Mouse (Mus musculus) liver, embryonic 13.5 days (tissue): ENCODE data around the gene Fbxo34. TPM values are rescaled to one million over a fixed set of nuclear protein-coding genes. Genes with fewer than 3 reads are reported as not detected.
"Not testable (repeated sequence)": the region's sequence is repeated elsewhere in the genome, so short reads cannot be mapped to it uniquely, and the experiment has no call there.

Source experiments
- ATAC-seq: fragments of 200-750 bp; cut with Nextera tagmentation; 2 replicates; pipeline ENCODE4 v1.8.0; 2017; ENCODE audit warnings: low read depth, mild to moderate bottlenecking, moderate number of reproducible peaks, moderate library complexity
- DNase-seq: peaks from one replicate; pipeline ENCODE4 v3.0.0; 2022
- H3K27ac ChIP-seq: fragments of 300-500 bp; sonication (generic); 2 replicates; pipeline ENCODE4 v1.5.1; 2015; ENCODE audit warnings: moderate library complexity, mild to moderate bottlenecking, inconsistent platforms
- H3K27me3 ChIP-seq: fragments of 300-500 bp; sonication (generic); 2 replicates; pipeline ENCODE4 v1.6.1; 2015; ENCODE audit warnings: mild to moderate bottlenecking, inconsistent platforms
- H3K36me3 ChIP-seq: fragments of 300-500 bp; sonication (generic); 2 replicates; pipeline ENCODE4 v1.6.1; 2015; ENCODE audit warnings: mild to moderate bottlenecking, inconsistent platforms
- H3K4me1 ChIP-seq: fragments of 300-500 bp; sonication (generic); replicated peaks from 2 replicates; pipeline ENCODE4 v1.6.1; 2015; ENCODE audit warnings: inconsistent platforms
- H3K4me2 ChIP-seq: fragments of 300-500 bp; sonication (generic); 2 replicates; pipeline ENCODE4 v1.6.1; 2015; ENCODE audit warnings: inconsistent platforms, mild to moderate bottlenecking, moderate library complexity
- H3K4me3 ChIP-seq: fragments of 300-500 bp; sonication (generic); replicated peaks from 2 replicates; pipeline ENCODE4 v1.5.1; 2015; ENCODE audit warnings: mild to moderate bottlenecking, inconsistent platforms
- H3K9ac ChIP-seq: fragments of 300-500 bp; sonication (generic); 2 replicates; pipeline ENCODE4 v1.6.1; 2015; ENCODE audit warnings: mild to moderate bottlenecking, inconsistent platforms
- H3K9me3 ChIP-seq: fragments of 300-500 bp; sonication (generic); replicated peaks from 2 replicates; pipeline ENCODE4 v1.6.1; 2016; ENCODE audit warnings: inconsistent platforms
- WGBS: fragments of 180-500 bp; shearing (Covaris S2); methylation state at CpG from one replicate; pipeline ENCODE4 v1.1.7; 2015; ENCODE audit not compliant: insufficient replicate concordance; 5-methylcytosine and 5-hydroxymethylcytosine counted together
- polyA plus RNA-seq: library from polyadenylated mRNA; unstranded; fragments of >200 nt; fragmentation: Nextera tagmentation; extraction: Ambion mirVana; gene quantifications from 2 replicates; pipeline ENCODE4 v1.2.1, GENCODE M21; 2015

Fbxo34 gene
- polyA plus RNA-seq, 1 experiment from 2014 or later, result 36.3 TPM

- Histone ChIP-seq H3K27me3 (no peaks in the 10 kb centered on the region), H3K4me2 (no peak overlapping the region), H3K27ac (no peak overlapping the region), H3K9me3 (no peaks in the 10 kb centered on the region), H3K36me3 (0 out of 2 replicates have a peak, but pooled peaks cover 9% of the 10 kb centered on the region), H3K4me1 (peaks cover 17% of the 10 kb centered on the region), H3K4me3 (no peak overlapping the region), H3K9ac (no peak overlapping the region)
- WGBS, result 62% methylated on average over 4 of the region's 4 CpGs
- no peak for ATAC-seq
- no peak for DNase-seq
Measured at GRCm38 (mm10) chr14:47563106-47563505, 112.9 kb downstream of the Fbxo34 start.

DNA sequence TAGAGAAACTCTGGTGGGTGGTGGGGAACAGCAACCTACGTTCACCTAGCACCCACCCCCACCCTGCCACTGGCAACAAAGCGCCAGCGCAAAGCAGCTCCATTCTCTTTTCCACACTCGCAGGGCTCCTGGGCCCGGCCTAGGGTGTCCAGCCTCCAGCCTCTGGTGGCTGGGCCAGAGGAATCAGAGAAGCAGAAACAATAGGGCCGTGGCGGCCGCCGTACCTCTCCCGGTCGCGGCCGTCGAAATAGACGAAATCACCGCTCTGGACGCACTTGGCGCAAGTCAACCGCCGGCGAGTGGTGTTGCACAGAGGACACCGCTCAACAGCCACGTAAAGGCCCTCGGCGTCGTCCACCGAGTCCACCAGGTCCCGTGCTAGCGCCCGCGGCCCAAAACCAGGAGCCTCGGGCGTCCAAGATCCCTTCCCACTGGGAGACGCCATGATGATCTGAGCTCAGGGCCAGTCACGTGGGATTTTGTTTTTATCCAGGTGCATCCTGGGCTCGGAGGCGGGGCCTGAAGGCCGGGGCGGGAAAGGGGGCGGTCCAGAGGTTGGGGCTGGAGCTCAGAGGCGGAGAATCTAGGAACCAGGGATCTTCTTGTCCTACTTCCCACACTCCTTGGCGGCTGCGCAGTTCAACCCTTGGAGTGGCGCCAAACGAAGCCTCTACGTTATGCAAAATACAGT is 117.9 kb downstream of the Fbxo34 start:
- Histone ChIP-seq H3K4me2 (peak overlapping the region; percentile 92), H3K9ac (peak overlapping the region; percentile 85), H3K27ac (peak overlapping the region; percentile 48), H3K4me1 (peaks cover 22% of the 10 kb centered on the region), H3K9me3 (no peaks in the 10 kb centered on the region), H3K4me3 (peak overlapping the region; percentile 93), H3K27me3 (no peaks in the 10 kb centered on the region), H3K36me3 (0 out of 2 replicates have a peak, but pooled peaks cover 3% of the 10 kb centered on the region)
- DNase-seq (peak; percentile 95), ATAC-seq (peak; percentile 97)
- WGBS, result under 1% methylated on average over 46 of the region's 46 CpGs

GRCm38 (mm10) chr14:47570549-47570948 is 120.3 kb downstream of the Fbxo34 start, which contains the start of gene Atg14:
TSS of gene Atg14 (minus strand) at chr14:47570649.
- WGBS, result 76% methylated on average over 11 of the region's 11 CpGs
- not testable (repeated sequence) for H3K9ac ChIP-seq, H3K27ac ChIP-seq, H3K27me3 ChIP-seq, H3K36me3 ChIP-seq, H3K4me3 ChIP-seq, H3K4me2 ChIP-seq, ATAC-seq, H3K9me3 ChIP-seq, DNase-seq
- peaks cover 20% of the 10 kb centered on the region for H3K4me1 ChIP-seq

GRCm38 (mm10) chr14:47572707-47573106 is 122.5 kb downstream of the Fbxo34 start:
- H3K4me2 ChIP-seq, result no peak overlapping the region
- WGBS, result 61% methylated on average over 4 of the region's 4 CpGs
- H3K9me3 ChIP-seq, result no peaks in the 10 kb centered on the region
- H3K4me3 ChIP-seq, result no peak overlapping the region
- no peaks in the 10 kb centered on the region for H3K27me3 ChIP-seq
- DNase-seq (no peak), ATAC-seq (no peak)
- peaks cover 12% of the 10 kb centered on the region for H3K4me1 ChIP-seq
- H3K36me3 ChIP-seq, result no peaks in the 10 kb centered on the region
- no peak overlapping the region for H3K27ac ChIP-seq
- no peak overlapping the region for H3K9ac ChIP-seq

- H3K27ac ChIP-seq, result no peak overlapping the region
- ATAC-seq (no peak), DNase-seq (no peak)
- H3K9me3 ChIP-seq, result no peaks in the 10 kb centered on the region
- H3K27me3 ChIP-seq, result no peaks in the 10 kb centered on the region
- no peaks in the 10 kb centered on the region for H3K4me1 ChIP-seq
- no peak overlapping the region for H3K4me2 ChIP-seq
- H3K4me3 ChIP-seq, result no peak overlapping the region
- H3K36me3 ChIP-seq, result no peaks in the 10 kb centered on the region
- no peak overlapping the region for H3K9ac ChIP-seq
- 66% methylated on average over 11 of the region's 11 CpGs for WGBS
Measured at GRCm38 (mm10) chr14:47574721-47575120, 124.5 kb downstream of the Fbxo34 start.

DNA sequence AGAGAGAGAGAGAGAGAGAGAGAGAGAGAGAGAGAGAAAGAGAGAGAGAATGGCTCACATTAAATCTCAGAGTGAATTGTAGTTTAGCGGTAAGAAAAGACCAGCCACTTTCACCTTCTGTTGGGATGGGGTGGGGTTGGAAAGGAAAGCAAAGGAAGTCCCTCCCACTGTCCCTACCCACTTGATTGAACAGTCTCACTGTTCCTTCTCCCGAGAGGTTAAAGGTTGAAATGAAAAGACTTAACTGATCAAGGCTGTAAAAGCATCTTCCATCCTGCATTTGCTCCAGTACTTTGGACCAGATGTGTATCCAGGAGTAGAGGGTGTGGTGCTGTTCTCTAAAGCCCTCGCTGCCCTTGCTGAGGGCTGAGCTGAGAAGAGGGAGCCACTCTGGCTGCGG is 126.5 kb downstream of the Fbxo34 start:
- Histone ChIP-seq H3K4me1 (peaks cover 11% of the 10 kb centered on the region), H3K4me2 (no peak overlapping the region), H3K27me3 (no peaks in the 10 kb centered on the region), H3K4me3 (no peak overlapping the region), H3K27ac (no peak overlapping the region), H3K36me3 (no peaks in the 10 kb centered on the region), H3K9ac (no peak overlapping the region), H3K9me3 (no peaks in the 10 kb centered on the region)
- 53% methylated on average over 4 of the region's 4 CpGs for WGBS
- DNase-seq (no peak), ATAC-seq (no peak)

- Histone ChIP-seq H3K9ac (no peak overlapping the region), H3K9me3 (no peaks in the 10 kb centered on the region)
Measured at GRCm38 (mm10) chr14:47578086-47578485, 127.9 kb downstream of the Fbxo34 start.

DNA sequence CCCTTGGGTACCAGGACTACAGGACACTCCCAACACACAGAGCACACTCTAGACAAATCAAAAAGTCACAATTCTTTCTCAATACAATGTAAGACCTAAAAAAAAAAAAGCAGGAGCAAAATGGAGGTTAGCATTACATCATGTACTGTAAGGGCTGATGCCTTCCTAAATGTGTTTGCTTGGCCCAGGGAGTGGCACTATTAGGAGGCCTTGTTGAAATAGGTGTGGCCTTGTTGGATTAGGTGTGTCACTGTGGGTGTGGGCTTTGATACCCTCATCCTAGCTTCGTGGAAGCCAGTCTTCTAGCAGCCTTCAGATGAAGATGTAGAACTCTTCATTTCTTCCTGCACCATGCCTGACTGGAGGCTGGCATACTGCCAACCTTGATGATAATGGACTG is 131.1 kb downstream of the Fbxo34 start:
- no peak overlapping the region for H3K9ac ChIP-seq
- H3K4me2 ChIP-seq, result no peak overlapping the region
- no peaks in the 10 kb centered on the region for H3K9me3 ChIP-seq
- no peak overlapping the region for H3K4me3 ChIP-seq
- ATAC-seq, result peak; percentile 54; the same call in 1 of the 2 replicates
- H3K27ac ChIP-seq, result no peak overlapping the region
- WGBS, result 22% methylated on average over 1 of the region's 1 CpGs
- H3K27me3 ChIP-seq, result no peaks in the 10 kb centered on the region
- peak; percentile 26 for DNase-seq
- H3K36me3 ChIP-seq, result no peaks in the 10 kb centered on the region
- H3K4me1 ChIP-seq, result peaks cover 11% of the 10 kb centered on the region

More at GRCm38 (mm10) chr14:47578086-47578485, 127.9 kb downstream of the Fbxo34 start:
- Histone ChIP-seq H3K27ac (no peak overlapping the region), H3K4me1 (peaks cover 11% of the 10 kb centered on the region), H3K4me2 (no peak overlapping the region), H3K27me3 (no peaks in the 10 kb centered on the region), H3K36me3 (no peaks in the 10 kb centered on the region), H3K4me3 (no peak overlapping the region)
- WGBS, result 83% methylated on average over 2 of the region's 2 CpGs
- DNase-seq (no peak), ATAC-seq (no peak)

Other genes starting within 250 kb of the Fbxo34 start
- gene Wdhd1, start 173.6 kb upstream of the Fbxo34 start, polyA plus RNA-seq, result 38.9 and 45.9 TPM in 2 replicates
- gene Socs4, start 173.5 kb upstream of the Fbxo34 start, polyA plus RNA-seq, result 2.3 and 2.7 TPM in 2 replicates
- 28.7 and 36.8 TPM in 2 replicates for gene Mapk1ip1l, start 152.2 kb upstream of the Fbxo34 start, polyA plus RNA-seq
- 17.6 and 20.3 TPM in 2 replicates for gene Lgals3, start 82.7 kb upstream of the Fbxo34 start, polyA plus RNA-seq
- 58.4 and 66.0 TPM in 2 replicates for gene Dlgap5, start 32.0 kb upstream of the Fbxo34 start, polyA plus RNA-seq
- gene Atg14, start 120.2 kb downstream of the Fbxo34 start, polyA plus RNA-seq, result 5.9 and 6.9 TPM in 2 replicates
- 14.0 and 20.2 TPM in 2 replicates for gene Ktn1, start 198.0 kb downstream of the Fbxo34 start, polyA plus RNA-seq